Mouse (Mus musculus) bone marrow macrophage, adult 2 months (primary cell): ENCODE data around the gene Scd3. TPM values are rescaled to one million over a fixed set of nuclear protein-coding genes. Genes with fewer than 3 reads are reported as not detected.

Experiments
- H3K27ac ChIP-seq: 2 replicates; pipeline ENCODE4 v1.5.1; 2012; ENCODE audit warnings: low read depth, low read length; ENCODE audit not compliant: insufficient read depth
- H3K4me1 ChIP-seq: 2 replicates; pipeline ENCODE4 v1.6.1; 2012; ENCODE audit warnings: low read length; ENCODE audit not compliant: control insufficient read depth, insufficient read depth
- H3K4me3 ChIP-seq: 2 replicates; pipeline ENCODE4 v1.5.1; 2012; ENCODE audit warnings: mild to moderate bottlenecking, low read length, moderate library complexity; ENCODE audit not compliant: insufficient read depth
- CTCF ChIP-seq: IDR thresholded peaks from 2 replicates; pipeline ENCODE4 v1.5.1; 2012; ENCODE audit warnings: low read depth, mild to moderate bottlenecking, low read length, moderate library complexity
- POLR2A ChIP-seq: IDR thresholded peaks from 2 replicates; pipeline ENCODE4 v1.6.1; 2012; ENCODE audit warnings: mild to moderate bottlenecking, low read depth, low read length, borderline replicate concordance
- polyA plus RNA-seq: library from polyadenylated mRNA; stranded (reverse); fragments of >200 nt; gene quantifications from 2 replicates; pipeline ENCODE4 v1.2.4, GENCODE M21; 2012; ENCODE audit not compliant: missing spikeins, insufficient read depth, insufficient read length

The Scd3 gene
- polyA plus RNA-seq, 1 experiment = not detected

DNA sequence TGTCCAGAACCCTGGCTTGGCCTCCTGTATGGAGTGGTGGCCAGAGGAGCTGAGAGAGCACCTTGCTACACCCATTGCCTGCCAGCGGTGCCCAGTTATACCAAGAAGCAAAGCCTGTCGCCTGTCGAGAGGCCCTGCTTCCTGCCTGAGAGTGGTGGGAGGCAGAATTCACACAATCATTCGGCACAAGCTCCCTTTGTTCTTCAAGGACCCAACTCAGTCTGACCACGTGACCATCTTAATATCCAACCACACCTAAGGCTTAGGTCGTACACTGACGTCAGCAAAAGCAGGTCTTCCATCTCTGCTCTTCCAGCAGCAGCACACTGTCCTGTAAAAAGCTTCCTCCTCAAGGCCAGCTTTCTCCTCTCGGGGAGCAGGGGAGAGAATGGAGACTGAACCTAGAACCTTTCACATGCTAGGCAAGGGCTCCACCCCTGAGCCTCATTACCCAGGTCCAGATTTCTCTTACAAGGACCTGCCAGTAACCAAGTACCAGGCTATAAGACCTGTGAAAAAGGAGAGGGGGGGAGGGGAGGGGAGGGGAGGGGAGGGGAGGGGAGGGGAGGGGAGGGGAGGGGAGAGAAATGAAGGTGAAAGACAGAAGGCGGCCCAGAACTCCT is 79.6 kb downstream of the Scd3 start:
- Histone ChIP-seq H3K4me3 (0 out of 2 replicates have a peak overlapping the region, but pooled peaks have one; percentile 3), H3K4me1 (peaks cover 53% of the 10 kb centered on the region), H3K27ac (peak overlapping the region; percentile 68)
- TF ChIP-seq CTCF = no peak
- no peak for TF ChIP-seq POLR2A

- H3K27ac ChIP-seq = peak overlapping the region; percentile 77
- H3K4me1 ChIP-seq = peaks cover 48% of the 10 kb centered on the region
- H3K4me3 ChIP-seq = peak overlapping the region; percentile 38
- no peak for TF ChIP-seq POLR2A
- no peak for TF ChIP-seq CTCF
Observed at GRCm38 (mm10) chr19:44283157-44284024, 80.3 kb downstream of the Scd3 start.

- H3K27ac ChIP-seq = peak overlapping the region; percentile 88
- peaks cover 45% of the 10 kb centered on the region for H3K4me1 ChIP-seq
- peak overlapping the region; percentile 66 for H3K4me3 ChIP-seq
- TF ChIP-seq POLR2A = no peak; the same call in 1 of the 2 replicates
- TF ChIP-seq CTCF = no peak
Observed at GRCm38 (mm10) chr19:44284025-44284695, 81.1 kb downstream of the Scd3 start.

DNA sequence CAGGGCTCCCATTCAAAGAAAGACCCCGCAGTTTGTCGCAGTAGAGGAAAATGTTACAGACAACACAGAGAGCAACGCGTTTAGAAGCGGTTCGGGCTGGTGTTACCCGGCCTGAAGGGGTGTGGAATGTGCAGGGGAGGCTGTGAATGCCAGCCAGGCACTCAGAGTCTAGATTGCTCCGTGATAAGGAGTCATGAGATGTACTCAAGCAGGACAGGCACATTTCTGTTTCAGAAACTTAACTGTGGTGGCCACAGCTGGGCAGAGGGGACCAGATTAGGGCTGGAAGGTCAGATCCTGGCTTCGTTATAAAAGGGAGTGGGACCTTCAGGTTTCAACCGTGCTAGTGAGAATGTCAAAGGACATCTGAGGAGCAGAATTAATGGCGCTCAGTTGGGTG is 81.7 kb downstream of the Scd3 start:
- TF ChIP-seq CTCF (no peak), POLR2A (no peak)
- Histone ChIP-seq H3K4me1 (peaks cover 45% of the 10 kb centered on the region), H3K4me3 (peak overlapping the region; percentile 66), H3K27ac (peak overlapping the region; percentile 88)

GRCm38 (mm10) chr19:44285554-44285953 is 82.5 kb downstream of the Scd3 start:
- peaks cover 47% of the 10 kb centered on the region for H3K4me1 ChIP-seq
- H3K27ac ChIP-seq = no peak overlapping the region
- TF ChIP-seq POLR2A = no peak
- TF ChIP-seq CTCF = no peak
- no peak overlapping the region for H3K4me3 ChIP-seq

DNA sequence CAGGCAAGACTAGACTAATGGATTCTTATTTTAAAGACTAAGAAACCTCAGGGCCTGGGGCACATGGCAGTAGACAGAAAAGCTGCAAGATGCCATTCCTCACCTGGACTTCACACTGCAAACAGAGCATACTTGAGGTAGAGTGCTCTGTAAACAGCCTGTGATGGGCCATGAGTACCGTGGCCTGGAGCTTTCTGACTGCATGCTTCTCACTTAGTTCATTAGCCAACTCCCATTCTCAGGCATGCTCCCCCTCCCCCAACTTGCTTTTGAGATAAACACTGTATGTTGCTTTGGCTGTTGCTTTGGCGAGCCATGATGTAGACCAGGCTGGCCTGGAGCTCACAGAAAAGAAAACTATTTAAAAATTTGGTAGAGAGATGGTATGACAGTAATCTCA is 83.0 kb downstream of the Scd3 start:
- TF ChIP-seq CTCF (no peak), POLR2A (no peak)
- Histone ChIP-seq H3K27ac (no peak overlapping the region), H3K4me1 (peaks cover 42% of the 10 kb centered on the region), H3K4me3 (no peak overlapping the region)

DNA sequence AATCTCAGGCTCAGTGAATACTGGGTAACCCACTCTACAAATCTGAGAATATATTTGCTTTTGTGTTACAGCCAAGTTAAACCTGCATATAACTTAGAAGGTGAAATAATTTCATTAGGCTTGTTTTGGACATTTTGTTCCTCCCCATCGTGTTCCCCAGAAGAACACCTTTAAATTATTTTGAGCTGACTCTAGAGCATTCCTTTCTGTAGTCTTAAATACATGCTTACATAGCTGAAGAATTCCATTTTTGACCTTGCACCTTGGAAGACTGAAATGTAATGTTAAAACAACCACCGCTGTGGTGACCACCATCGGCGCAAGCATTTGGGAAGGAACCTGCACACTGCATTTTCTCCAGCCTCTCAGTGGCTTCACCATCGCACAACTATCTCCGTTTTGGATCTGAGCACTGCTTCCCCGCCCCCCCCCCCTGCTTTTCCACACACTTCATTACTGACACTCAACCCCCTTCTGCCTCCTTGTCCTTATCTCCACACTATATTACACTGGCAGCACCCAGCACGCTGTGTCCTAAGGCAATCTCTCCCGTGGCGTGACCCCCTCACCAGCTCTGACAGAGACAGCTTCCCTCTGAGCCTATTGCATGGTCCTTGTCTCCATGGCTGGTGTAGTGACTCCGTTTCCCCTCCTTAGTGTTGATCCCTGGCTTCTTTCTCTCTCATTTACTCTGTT is 84.5 kb downstream of the Scd3 start:
- H3K4me1 ChIP-seq = peaks cover 36% of the 10 kb centered on the region
- no peak overlapping the region for H3K4me3 ChIP-seq

GRCm38 (mm10) chr19:44292083-44292482 is 89.0 kb downstream of the Scd3 start:
- Histone ChIP-seq H3K27ac (no peak overlapping the region), H3K4me1 (peaks cover 16% of the 10 kb centered on the region), H3K4me3 (no peak overlapping the region)
- TF ChIP-seq POLR2A = no peak
- no peak for TF ChIP-seq CTCF

More for the DNA sequence above, 84.5 kb downstream of the Scd3 start:
- TF ChIP-seq CTCF (no peak), POLR2A (no peak)
- H3K27ac ChIP-seq = no peak overlapping the region

DNA sequence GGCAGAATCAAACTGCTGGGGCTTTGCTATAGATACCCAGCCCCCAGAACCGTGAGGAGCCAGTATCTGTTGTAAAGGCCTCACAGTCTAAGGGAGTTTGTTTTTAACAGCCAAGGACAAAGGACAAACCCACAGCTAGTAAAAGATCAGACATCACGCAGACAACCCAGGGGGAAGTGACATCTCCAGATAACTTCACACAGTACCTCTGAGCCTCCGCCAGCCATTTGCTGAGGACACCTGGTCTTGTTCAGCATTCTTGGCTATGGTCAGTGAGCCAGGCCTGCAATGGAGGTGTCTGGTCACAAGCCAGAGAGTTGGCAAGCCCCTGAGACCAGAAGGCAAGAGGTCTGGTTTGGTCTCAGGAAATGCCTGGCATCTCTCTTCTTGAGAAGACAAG is 89.4 kb downstream of the Scd3 start:
- H3K4me1 ChIP-seq = peaks cover 16% of the 10 kb centered on the region
- H3K27ac ChIP-seq = peak overlapping the region; percentile 97
- TF ChIP-seq CTCF (no peak), POLR2A (no peak)
- 0 out of 2 replicates have a peak overlapping the region, but pooled peaks have one; percentile 72 for H3K4me3 ChIP-seq
